Mouse (Mus musculus): ENCODE measurements around the gene Tk1. TPM values are rescaled to one million over a fixed set of nuclear protein-coding genes. Genes with fewer than 3 reads are reported as not detected.

Gene Tk1
- 1 to 10 TPM; 2.0 to 3.0 TPM for total RNA-seq (2021)

DNA sequence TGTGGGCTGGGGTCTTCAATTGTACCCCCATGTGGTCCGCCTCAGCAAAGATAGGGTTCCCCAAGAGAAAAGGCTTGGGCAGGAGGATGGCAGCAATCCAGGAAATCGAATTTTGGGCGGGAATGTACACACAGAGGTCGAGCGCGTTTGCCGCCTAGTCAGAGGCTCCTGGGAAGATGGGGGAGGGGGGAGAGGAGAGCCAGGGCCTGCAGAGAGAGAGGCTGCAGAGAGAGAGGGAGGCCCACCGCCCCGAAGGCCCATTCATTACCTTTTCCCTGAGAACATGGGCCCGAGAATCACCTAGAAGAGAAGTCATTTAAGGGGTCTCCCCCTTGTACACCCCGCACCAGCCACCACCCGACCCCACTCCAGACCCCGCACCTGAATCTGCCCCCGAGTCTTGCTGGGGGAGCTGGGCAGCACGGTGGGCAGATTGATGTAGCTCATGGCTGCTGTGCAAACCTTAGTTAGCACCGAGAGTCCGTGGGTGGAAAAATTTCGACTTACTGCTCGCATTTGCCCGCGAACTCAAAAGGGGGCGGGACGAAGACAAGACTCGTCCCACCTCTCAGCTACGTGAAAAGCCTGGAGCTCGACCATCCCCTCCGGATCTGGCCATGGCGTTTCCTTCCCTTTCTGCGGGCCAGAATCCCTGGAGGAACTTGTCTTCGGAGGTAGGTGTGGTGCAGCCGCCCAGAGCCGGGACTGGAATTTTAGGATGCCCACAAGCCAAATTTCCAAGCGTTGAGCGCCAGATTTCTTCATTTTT, at the start of gene Tk1, which contains the start of gene Afmid:
TSS of gene Tk1 (minus strand) at position 760 of the 769 bp plus-strand sequence.
TSS of gene Afmid (plus strand) at position 592 of the 769 bp plus-strand sequence.
- intact Hi-C loops (cut with DNase I): loop anchor here (1.0 to 5.0 kb wide), 3 partner anchors 43 to 343 kb away; partner anchors contain the start of genes Gm11733, Tmc6 and Tmc8
- peak; percentile 67 to 68 for DNase-seq

GRCm38 (mm10) chr11:117875681-117876080, 49.8 kb upstream of the Tk1 start:
- no peak for DNase-seq
- intact Hi-C loops (cut with DNase I): no loop called here

DNA sequence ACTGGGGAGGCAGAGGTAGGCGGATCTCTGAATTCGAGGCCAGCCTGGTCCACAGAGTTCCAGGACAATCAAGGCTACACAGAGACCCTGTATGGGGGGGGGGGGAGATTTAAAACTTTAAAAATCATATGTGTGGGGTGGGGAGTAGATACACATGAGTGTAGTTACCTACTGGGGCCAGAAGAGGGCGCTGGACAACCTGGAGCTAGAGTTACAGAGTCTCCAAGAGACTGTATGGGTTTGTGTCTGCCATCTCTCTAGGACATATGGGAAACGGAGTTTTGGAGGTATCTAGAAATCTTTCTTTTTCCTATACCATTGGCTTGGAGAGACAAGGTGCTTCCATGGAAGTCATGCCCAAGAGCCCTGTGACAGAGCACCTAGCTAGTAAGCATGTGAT, 48.5 kb upstream of the Tk1 start:
- no peak for DNase-seq
- intact Hi-C loops (cut with DNase I): loop anchor here (5.0 kb wide), 1 partner anchor 343 kb away; no protein-coding TSS in a partner anchor

DNA sequence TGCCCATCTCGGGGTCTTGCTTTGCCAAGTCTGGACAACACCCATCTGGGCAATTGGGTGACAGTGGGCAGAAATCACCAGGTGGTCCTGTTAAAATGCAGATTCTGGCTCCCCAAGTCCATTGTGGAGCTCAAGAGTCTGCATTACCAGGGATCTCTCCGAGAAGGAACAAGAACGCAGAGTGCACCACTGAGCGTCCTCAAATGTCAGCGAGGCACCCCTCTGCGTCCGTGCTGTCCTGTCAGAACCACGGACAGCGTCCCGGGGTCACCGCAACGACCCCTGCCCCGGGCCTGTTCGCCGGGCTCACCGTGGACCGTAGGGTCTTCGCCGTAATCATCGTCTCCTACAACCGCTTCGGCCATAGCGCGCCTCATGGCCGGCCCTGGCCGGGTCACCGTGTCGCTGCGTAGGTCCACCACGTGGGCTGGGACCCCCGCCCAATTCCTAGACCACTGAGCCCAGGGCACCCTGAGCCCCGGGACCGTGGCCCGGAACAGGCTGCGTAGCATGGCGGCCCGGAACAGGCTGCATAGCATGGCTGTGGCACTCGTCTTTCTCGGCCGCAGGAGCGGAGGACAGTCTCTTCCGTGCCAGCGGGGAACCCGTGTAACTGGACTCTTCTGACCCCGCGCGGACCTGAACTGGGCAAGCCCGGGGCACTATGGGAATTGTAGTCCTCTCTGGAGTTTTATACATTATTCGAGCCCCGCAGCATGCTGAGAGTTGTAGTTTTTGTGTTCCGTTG, 47.1 kb upstream of the Tk1 start, which contains the start of gene Tha1:
TSS of gene Tha1 (minus strand) at position 621 of the 748 bp plus-strand sequence.
- DNase-seq: peak; percentile 72 to 81
- intact Hi-C loops (cut with DNase I): loop anchor here (5.0 kb wide), 1 partner anchor 344 kb away; no protein-coding TSS in a partner anchor

DNA sequence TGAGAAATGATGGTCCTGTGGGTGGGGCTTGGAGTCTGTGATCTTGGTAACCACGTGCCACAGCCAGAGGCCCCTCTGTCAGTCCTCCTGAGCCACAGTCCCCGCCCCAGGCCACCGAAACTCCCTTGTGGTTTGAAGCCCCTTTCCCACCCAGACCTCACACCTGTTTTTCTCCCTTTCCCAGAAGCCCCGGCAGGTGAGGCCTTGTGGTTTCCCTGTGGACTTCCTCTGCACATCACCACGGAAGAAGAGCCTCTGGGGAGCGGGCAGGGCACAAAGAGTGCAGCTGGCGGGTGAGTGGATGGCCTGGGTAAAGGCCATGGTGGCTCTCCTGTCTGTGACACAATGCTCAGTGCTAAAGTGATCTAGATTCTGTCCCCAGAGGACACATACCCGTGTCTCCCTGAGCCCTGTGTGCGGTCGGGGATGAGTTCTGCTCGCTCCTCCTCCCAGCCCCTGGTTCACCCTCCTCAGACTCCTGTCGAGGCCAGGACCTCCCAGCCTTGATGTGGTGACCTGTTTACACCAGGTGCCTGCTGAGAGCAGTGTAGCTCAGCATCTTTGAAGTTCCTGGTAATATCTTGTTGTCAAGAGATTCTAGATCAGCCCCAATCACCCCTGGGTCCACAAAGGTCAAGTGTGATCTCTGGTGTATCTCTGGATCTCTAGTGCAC, 46.2 kb upstream of the Tk1 start:
- no peak for DNase-seq
- intact Hi-C loops (cut with DNase I): loop anchor here (2.0 to 5.0 kb wide), 2 partner anchors 97 to 345 kb away; no protein-coding TSS in a partner anchor

- intact Hi-C loops (cut with DNase I): loop anchor here (2.0 to 5.0 kb wide), 2 partner anchors 97 to 346 kb away; no protein-coding TSS in a partner anchor
- DNase-seq: no peak
Measured at GRCm38 (mm10) chr11:117871376-117871775, 45.5 kb upstream of the Tk1 start.

DNA sequence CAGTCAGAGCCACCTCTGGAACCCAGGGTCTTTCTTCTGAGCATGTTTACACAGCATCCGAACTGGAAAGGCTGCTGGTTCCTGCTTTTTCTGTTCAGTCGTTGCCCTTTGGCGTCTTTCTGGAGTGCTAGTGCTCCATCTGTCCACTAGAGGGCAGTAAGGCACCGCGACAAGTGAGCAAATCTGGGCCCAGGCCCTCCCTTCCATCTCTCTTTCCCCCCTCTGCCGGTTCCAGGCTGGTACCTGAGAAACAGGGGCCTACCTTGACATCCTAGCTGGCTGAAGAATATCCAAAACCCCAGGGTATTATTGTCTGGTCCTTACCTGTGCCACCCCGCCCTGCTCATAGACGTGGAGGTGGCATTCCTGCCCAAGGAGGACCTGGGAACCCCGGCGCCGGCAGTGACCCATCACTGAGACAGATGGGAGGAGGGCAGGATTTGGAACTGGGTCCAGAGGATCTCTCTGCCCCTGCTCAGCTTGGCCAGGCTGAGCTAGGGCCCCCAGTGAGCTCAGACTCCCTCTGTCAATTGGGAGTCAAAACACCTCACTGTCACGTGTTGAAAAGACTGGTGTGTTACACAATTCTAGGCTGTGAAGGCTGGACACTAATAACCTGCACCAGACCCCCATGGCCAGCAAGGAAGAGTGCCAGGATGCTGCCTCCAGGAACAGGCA, 44.9 kb upstream of the Tk1 start:
- intact Hi-C loops (cut with DNase I): loop anchor here (1.0 to 5.0 kb wide), 5 partner anchors 41 to 346 kb away; no protein-coding TSS in a partner anchor
- DNase-seq: peak; percentile 71 to 79

GRCm38 (mm10) chr11:117865988-117866387, 40.1 kb upstream of the Tk1 start:
- intact Hi-C loops (cut with DNase I): no loop called here
- DNase-seq: no peak

- intact Hi-C loops (cut with DNase I): no loop called here
- no peak for DNase-seq
Measured at GRCm38 (mm10) chr11:117864805-117865204, 38.9 kb upstream of the Tk1 start.

GRCm38 (mm10) chr11:117863174-117863856, 37.4 kb upstream of the Tk1 start:
- DNase-seq: no peak
- intact Hi-C loops (cut with DNase I): no loop called here

DNA sequence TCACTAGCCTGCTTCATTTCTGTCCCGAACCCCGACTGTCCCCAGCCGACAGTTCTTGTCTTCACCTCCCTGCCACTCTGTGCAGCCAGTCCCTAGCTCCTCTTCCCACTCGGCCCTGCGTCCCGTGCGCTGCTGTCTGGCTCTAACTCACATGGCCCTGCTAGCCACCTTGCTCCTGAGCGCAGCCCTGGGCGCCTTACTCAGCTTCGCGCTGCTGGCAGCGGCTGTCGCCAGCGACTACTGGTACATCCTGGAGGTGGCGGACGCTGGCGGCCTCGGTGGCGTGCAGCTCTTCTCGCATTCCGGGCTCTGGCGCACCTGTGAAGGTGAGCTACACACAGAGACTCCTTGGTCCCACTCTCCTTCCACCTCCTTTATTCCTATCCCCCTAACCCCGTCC, 34.7 kb upstream of the Tk1 start, which contains the start of gene Tmem235:
TSS of gene Tmem235 (plus strand) at position 152 of the 400 bp plus-strand sequence.
- intact Hi-C loops (cut with DNase I): no loop called here
- DNase-seq: no peak

GRCm38 (mm10) chr11:117858392-117858791, 32.5 kb upstream of the Tk1 start:
- no peak for DNase-seq
- intact Hi-C loops (cut with DNase I): no loop called here

DNA sequence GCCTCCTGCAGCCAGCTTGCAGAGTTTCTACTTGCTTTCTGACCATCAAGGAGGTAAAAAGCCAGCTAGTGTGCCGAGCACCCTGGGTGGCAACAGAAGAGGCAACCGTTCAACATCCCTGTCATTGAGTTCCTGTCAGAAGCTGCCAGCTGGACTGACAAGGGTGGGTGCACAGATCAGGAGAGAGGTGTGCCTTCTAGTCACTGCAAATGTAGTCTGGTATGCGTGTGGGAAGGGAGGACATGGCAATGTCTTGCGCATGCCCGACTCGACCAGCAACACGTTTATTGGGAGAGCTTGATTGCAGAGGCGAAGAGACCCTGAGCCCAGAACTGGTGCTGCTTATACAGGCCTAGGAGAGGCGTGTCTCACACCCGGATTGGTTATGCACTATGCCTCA, 31.6 kb upstream of the Tk1 start:
- DNase-seq: no peak
- intact Hi-C loops (cut with DNase I): no loop called here

- no peak for DNase-seq
- intact Hi-C loops (cut with DNase I): no loop called here
Measured at GRCm38 (mm10) chr11:117855975-117856374, 30.1 kb upstream of the Tk1 start.

- DNase-seq: no peak
- intact Hi-C loops (cut with DNase I): no loop called here
Measured at GRCm38 (mm10) chr11:117855360-117855759, 29.5 kb upstream of the Tk1 start.

- DNase-seq: no peak
- intact Hi-C loops (cut with DNase I): no loop called here
Measured at GRCm38 (mm10) chr11:117854241-117854640, 28.3 kb upstream of the Tk1 start.

GRCm38 (mm10) chr11:117852875-117853274, 27.0 kb upstream of the Tk1 start:
- no peak for DNase-seq
- intact Hi-C loops (cut with DNase I): no loop called here

GRCm38 (mm10) chr11:117848985-117849671, 23.2 kb upstream of the Tk1 start, which contains the start of gene Birc5:
Gene Birc5 (plus strand): TSS chr11:117849251.
- intact Hi-C loops (cut with DNase I): no loop called here
- peak; percentile 95 to 98 for DNase-seq
